Mouse (Mus musculus): ENCODE measurements around the gene 2410015M20Rik.

- TF ChIP-seq CTCF (IDR thresholded peaks at IDR 0.05; ENCODE audit: low read depth) (no peak), EP300 (IDR thresholded peaks at IDR 0.05; ENCODE audit: low read depth) (no peak)
Measured at GRCm38 (mm10) chr17:56655311-56655710, 45.7 kb upstream of the 2410015M20Rik start.
